Mouse (Mus musculus): ENCODE data around the gene Pam. TPM values are rescaled to one million over a fixed set of nuclear protein-coding genes. Genes with fewer than 3 reads are reported as not detected.
A peak's percentile ranks its signal among the peaks of the same experiment; 100 is the strongest.

Gene Pam
- total RNA-seq, 2 experiments from 2014 or later, result 108 to 114 TPM

DNA sequence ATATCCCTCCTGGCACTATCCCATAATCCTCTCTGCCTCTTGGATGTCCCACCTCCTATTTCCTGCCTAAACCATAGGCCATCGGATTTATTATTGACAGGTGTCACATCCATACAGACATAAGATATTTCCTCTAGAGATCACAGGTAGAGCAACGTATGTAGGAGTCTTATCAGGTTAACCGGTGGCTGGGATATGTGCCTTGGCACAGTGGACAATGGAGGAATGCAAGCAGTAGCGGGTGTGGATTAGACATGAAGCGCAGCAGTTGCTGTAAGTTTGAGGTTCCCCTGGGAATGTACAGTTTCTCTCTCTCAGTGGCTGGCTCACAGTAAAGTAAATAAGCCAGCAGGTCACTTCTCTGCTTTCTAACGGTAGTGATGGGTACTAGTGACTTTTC lies 173.1 kb downstream of the Pam start:
- DNase-seq, result no peak
- intact Hi-C loops (cut with DNase I), result no loop called here

DNA sequence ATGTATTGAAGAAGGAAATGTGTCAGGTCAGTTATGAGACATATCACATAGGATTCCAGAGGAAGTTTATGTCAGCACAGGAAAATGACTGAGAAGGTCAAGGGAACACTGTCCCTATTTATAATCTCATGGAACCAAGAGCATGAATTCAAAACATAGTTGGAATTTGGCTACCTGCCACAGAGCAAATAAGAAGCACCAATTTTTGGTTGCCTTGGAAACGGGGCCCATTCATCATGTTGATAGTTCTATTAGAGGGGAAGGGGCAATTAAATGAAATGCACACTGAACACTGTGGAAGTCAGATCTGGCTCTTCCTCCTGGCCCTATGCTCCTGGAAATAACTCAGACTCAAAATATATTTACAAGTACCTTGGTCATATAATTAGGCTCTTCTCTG lies 173.6 kb downstream of the Pam start:
- no peak for DNase-seq
- intact Hi-C loops (cut with DNase I), result no loop called here

DNA sequence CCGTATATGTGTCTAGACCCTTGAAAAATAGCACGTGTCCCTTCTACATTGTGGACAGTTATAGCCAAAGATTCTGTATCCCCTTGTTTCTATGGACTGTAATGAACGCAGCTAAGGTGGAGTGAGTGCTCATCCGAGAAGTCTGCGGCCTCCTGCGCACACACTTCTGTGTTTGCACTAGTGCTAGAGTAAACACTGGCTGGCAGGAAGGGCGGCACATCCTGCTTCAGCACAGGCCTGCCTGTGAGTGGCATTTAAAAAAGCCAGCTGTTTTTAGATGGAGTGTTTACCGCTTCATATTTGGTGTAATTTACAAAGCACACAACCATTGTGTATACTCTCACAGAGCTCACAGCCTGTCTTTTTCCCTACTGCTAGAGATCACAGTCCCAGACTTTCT lies 177.0 kb downstream of the Pam start:
- DNase-seq, result no peak
- intact Hi-C loops (cut with DNase I), result no loop called here

DNA sequence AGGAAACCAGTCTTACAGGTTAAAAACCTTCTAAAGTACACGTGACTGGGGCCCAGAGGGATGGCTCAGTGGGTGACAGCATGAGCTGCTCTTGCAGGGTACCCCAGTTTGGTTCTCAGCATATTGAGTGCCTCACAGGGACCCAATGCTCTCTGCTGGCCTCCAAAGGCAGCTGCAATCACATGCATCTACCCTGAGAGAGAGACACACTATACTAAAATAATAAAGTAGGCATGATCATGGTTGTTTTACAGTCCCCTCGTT lies 178.5 kb downstream of the Pam start:
- intact Hi-C loops (cut with DNase I), result no loop called here

GRCm38 (mm10) chr1:97916218-97916970 lies 179.1 kb downstream of the Pam start:
- intact Hi-C loops (cut with DNase I), result no loop called here
- DNase-seq, result no peak

More for the DNA sequence above, 178.5 kb downstream of the Pam start:
- no peak for DNase-seq

- intact Hi-C loops (cut with DNase I), result no loop called here
Observed at GRCm38 (mm10) chr1:97915726-97916125, 179.7 kb downstream of the Pam start.

GRCm38 (mm10) chr1:97910874-97911273 lies 184.6 kb downstream of the Pam start:
- DNase-seq, result no peak
- intact Hi-C loops (cut with DNase I), result no loop called here

More at GRCm38 (mm10) chr1:97915726-97916125, 179.7 kb downstream of the Pam start:
- no peak for DNase-seq

DNA sequence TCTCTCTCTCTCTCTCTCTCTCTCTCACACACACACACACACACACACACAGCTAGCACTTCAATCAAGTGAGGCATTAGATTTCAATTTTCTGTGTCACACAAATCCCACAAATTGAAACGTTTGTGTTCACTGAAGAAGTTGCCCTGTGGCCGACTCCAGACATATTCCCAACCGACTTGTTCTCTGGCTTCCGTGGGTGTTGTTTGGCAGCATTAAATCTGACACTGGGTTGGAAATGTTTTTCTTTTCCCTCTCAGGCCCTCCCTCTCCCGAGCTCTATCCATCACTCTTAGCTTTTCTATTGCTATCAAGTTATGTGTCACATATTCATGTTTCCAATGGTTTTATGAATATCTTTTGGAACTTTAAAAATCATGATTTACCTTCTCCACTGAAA lies 185.9 kb downstream of the Pam start:
- intact Hi-C loops (cut with DNase I), result no loop called here
- DNase-seq, result no peak

DNA sequence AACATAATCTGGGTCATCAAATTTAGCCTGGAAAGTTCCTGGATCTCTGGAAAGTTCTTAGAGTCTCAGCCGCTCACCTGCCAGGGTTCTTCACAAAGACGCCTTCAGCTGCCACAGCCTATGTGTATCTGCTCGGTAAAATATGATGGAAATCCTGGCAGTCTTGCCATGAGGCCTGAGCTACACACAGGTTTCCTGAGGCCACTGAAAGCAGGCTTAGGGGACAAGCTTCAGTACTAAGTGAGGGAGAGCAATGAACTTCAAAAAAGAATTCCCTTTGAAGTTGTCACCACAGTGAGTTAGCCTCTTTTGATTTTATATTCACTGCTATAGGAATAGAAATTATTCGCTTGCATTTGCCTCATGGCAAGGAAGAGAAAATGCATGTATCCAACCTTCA lies 186.7 kb downstream of the Pam start:
- intact Hi-C loops (cut with DNase I), result no loop called here
- no peak for DNase-seq

DNA sequence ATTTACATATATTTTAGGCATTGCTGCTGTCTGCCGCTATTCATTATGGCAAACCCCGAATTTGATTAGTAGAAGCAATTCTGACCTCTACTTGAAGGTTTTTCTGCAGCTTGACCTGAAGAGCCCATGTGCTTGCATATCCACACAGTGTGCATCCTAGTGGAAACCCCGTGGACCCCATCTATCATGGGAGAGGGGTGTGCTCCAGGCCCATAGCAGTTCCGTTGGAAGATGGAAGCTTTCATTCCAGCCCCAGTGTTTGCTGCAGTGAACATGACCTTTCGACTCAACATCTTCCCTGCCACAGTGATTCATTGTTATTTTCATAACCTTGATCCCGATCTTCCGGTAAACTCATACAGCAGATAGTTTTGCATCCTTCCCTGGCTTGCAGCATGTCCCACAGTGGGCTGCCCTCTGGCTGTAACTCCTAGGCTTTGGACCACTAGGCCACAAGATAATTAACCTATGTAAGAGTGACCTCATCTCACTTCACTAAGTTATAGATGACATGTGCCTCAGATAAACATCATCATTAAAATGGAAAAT lies 191.5 kb downstream of the Pam start:
- no peak for DNase-seq
- intact Hi-C loops (cut with DNase I), result no loop called here

DNA sequence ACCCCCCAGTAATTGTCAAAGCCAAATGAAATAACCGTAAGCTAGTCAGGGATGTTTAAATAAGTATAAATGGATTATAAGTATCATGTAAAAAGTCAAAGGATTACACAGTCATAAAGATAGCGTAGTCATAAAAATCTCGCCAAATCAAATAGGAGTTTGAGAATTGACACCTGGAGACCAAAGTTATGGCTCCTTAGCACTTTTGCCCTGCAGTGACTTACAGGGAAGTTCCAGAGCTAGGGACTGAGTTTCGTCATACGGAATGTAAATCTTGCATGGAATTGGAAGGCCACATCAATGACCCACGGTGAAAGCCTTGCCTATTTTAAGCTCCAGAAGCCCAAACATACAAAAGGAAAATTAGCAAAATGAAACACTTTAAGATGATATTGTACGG lies 192.6 kb downstream of the Pam start:
- intact Hi-C loops (cut with DNase I), result no loop called here
- DNase-seq, result no peak

DNA sequence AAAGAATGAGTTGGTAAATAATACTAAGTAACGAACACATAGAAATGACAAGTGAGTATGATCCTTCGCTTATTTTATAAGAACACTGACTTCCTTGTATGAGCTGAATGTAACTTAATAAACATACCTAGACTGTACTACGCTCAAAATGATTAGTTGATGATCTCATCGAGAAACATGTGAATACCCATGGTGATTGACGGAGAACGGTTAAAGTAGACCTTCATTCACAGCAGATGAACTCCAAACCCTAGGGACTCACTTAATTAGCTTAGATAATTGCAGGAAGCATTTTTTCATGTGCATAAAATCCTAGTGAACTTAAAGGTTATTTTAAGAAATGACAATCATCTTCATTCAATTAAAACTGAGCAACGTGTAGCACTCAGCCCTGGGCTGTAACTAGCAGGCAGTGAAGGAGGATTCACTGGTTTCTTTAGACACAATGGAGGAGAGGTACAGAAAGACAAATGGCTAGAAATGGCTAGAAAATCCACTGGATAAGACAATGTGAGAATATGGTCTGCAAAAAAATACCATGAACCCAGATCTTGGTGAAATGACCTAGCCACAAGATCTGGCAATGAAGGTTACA lies 194.8 kb downstream of the Pam start:
- DNase-seq, result no peak
- intact Hi-C loops (cut with DNase I), result no loop called here

DNA sequence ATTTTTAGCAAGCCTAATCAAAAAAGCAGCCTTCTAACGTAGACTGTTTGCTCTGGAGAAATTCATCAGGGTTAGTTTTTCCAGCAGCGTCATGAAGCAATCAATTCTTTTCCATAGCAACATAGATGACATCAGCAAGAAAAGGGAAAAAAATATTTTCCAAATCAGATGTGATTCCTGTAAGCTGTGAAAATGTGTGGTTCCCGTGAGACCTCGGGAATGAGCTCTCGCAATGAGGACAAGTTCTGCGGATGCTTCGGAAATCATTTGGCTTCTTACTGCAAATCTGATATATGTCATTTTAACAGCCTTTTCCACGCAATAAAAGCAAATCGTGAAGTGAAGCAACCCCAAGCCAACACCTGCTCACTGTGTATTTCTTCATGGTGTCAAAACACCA lies 207.9 kb downstream of the Pam start:
- intact Hi-C loops (cut with DNase I), result no loop called here
- no peak for DNase-seq

GRCm38 (mm10) chr1:97883498-97883897 lies 211.9 kb downstream of the Pam start:
- no peak for DNase-seq
- intact Hi-C loops (cut with DNase I), result no loop called here

- no peak for DNase-seq
- intact Hi-C loops (cut with DNase I), result no loop called here
Observed at GRCm38 (mm10) chr1:97877037-97877436, 218.4 kb downstream of the Pam start.

DNA sequence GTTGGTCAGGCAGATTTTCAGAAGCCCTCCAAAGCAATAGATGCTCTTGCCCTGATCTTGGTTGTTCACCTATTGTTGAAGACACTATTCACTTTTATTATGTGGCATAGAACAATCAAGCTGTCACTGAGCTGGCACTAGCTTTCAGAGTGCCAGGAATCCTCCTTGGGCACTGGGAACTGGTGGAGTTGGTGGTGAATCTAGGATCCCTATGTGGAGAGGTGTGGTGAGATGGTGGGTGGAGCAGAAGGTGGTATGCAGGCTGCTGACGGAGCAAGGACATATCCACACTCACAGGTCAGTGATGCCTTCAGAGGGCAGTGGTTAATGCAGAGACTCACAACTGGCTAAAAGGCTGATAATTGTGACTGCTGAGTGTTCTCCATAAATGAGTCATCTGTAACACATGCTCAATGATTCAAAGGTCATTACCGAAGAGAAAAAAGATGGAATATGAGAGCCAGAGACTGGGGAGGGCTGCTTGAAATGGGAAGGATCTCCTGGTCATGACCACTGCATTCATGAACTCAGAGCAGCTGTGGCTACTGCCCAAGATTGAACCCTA lies 221.9 kb downstream of the Pam start:
- no peak for DNase-seq
- intact Hi-C loops (cut with DNase I), result no loop called here

- no peak for DNase-seq
- intact Hi-C loops (cut with DNase I), result no loop called here
Observed at GRCm38 (mm10) chr1:97872493-97872892, 223.0 kb downstream of the Pam start.

- intact Hi-C loops (cut with DNase I), result no loop called here
- no peak for DNase-seq
Observed at GRCm38 (mm10) chr1:97872072-97872471, 223.4 kb downstream of the Pam start.

DNA sequence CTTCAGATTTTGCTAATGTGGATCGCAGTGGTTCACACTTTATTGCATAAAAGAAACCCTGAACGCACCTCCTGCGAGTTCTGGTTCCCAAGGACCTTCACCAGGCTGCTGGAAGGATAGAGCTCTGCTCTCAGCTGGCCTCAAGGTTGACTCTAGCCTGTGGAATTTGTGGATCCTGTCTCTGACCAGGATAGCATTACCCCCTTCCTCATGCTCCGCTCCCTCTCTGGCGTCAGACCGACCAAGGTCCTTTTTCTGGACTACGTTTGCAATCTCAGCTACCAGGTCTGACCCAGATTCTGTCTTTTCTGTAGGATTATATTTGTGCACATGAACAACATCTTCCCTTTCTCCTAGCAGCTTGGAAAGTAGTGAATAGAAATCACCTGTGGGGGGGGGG lies 231.3 kb downstream of the Pam start:
- intact Hi-C loops (cut with DNase I), result no loop called here
- DNase-seq, result no peak

GRCm38 (mm10) chr1:97863140-97863539 lies 232.3 kb downstream of the Pam start:
- peak; percentile 65 for DNase-seq
- intact Hi-C loops (cut with DNase I), result no loop called here

- intact Hi-C loops (cut with DNase I), result no loop called here
- DNase-seq, result no peak
Observed at GRCm38 (mm10) chr1:97862734-97863133, 232.7 kb downstream of the Pam start.

DNA sequence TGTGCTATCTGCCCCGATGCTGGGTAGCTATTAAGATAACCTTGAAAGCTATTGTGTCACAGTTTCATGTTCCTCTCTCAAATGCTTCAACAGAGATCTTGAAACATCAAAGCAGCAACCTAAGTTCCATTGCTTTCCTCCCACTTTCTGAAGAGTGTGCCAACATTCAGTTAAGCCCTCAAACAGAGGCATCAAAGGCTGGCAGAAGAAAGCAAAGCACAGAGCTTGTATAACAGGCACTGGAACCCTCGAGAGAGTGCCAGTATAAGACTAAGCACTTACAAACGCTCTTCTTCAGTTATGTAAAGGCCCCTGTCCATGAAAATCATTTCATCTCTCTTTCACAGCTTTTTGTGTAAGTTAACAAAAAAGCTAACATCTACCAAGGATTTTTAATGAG lies 241.2 kb downstream of the Pam start:
- intact Hi-C loops (cut with DNase I), result no loop called here

More for the DNA sequence above, 241.2 kb downstream of the Pam start:
- DNase-seq, result no peak

Measured in left cerebral cortex, postnatal 4 days (tissue).